Mouse (Mus musculus) neural tube, embryonic 14.5 days (tissue): ENCODE data around the gene Ptpn6. TPM values are rescaled to one million over a fixed set of nuclear protein-coding genes. Genes with fewer than 3 reads are reported as not detected.

Source experiments
- ATAC-seq: fragments of 200-750 bp; cut with Nextera tagmentation; 2 replicates; pipeline ENCODE4 v1.8.0; 2017; ENCODE audit warnings: low read depth, mild to moderate bottlenecking, moderate TSS enrichment, moderate library complexity
- H3K27ac ChIP-seq: fragments of 300-500 bp; sonication (generic); 2 replicates; pipeline ENCODE4 v1.5.1; 2014; ENCODE audit warnings: low read depth, mild to moderate bottlenecking, control low read depth, low read length, moderate library complexity, mixed read lengths
- H3K27me3 ChIP-seq: fragments of 300-500 bp; sonication (generic); 2 replicates; pipeline ENCODE4 v1.6.1; 2014; ENCODE audit warnings: low read length; ENCODE audit not compliant: control insufficient read depth, insufficient read depth
- H3K36me3 ChIP-seq: fragments of 300-500 bp; sonication (generic); 2 replicates; pipeline ENCODE4 v1.6.1; 2014; ENCODE audit warnings: low read length, mixed read lengths; ENCODE audit not compliant: control insufficient read depth, insufficient read depth
- H3K4me1 ChIP-seq: fragments of 300-500 bp; sonication (generic); 2 replicates; pipeline ENCODE4 v1.6.1; 2014; ENCODE audit warnings: low read length; ENCODE audit not compliant: control insufficient read depth, insufficient read depth
- H3K4me2 ChIP-seq: fragments of 300-500 bp; sonication (generic); 2 replicates; pipeline ENCODE4 v1.6.1; 2014; ENCODE audit warnings: mild to moderate bottlenecking, low read depth, low read length, control low read depth
- H3K4me3 ChIP-seq: fragments of 300-500 bp; sonication (generic); 2 replicates; pipeline ENCODE4 v1.5.1; 2014; ENCODE audit warnings: low read depth, low read length, control low read depth, mixed read lengths
- H3K9ac ChIP-seq: fragments of 300-500 bp; sonication (generic); replicated peaks from 2 replicates; pipeline ENCODE4 v1.6.1; 2014; ENCODE audit warnings: low read depth, mild to moderate bottlenecking, control low read depth, low read length, mixed read lengths
- H3K9me3 ChIP-seq: fragments of 300-500 bp; sonication (generic); 2 replicates; pipeline ENCODE4 v1.6.1; 2016; ENCODE audit warnings: low read length; ENCODE audit not compliant: control insufficient read depth
- WGBS: fragments of 180-500 bp; shearing (Covaris S2); extraction: QIAGEN DNeasy Blood & Tissue Kit; methylation state at CpG from one replicate; pipeline ENCODE4 v1.1.7; 2014; 5-methylcytosine and 5-hydroxymethylcytosine counted together
- polyA plus RNA-seq: library from polyadenylated mRNA; unstranded; fragments of >200 nt; fragmentation: Nextera tagmentation; extraction: Ambion mirVana; gene quantifications from 2 replicates; pipeline ENCODE4 v1.2.1, GENCODE M21; 2014

Ptpn6 gene
- polyA plus RNA-seq, 1 experiment from 2014 or later = 2.6 TPM

DNA sequence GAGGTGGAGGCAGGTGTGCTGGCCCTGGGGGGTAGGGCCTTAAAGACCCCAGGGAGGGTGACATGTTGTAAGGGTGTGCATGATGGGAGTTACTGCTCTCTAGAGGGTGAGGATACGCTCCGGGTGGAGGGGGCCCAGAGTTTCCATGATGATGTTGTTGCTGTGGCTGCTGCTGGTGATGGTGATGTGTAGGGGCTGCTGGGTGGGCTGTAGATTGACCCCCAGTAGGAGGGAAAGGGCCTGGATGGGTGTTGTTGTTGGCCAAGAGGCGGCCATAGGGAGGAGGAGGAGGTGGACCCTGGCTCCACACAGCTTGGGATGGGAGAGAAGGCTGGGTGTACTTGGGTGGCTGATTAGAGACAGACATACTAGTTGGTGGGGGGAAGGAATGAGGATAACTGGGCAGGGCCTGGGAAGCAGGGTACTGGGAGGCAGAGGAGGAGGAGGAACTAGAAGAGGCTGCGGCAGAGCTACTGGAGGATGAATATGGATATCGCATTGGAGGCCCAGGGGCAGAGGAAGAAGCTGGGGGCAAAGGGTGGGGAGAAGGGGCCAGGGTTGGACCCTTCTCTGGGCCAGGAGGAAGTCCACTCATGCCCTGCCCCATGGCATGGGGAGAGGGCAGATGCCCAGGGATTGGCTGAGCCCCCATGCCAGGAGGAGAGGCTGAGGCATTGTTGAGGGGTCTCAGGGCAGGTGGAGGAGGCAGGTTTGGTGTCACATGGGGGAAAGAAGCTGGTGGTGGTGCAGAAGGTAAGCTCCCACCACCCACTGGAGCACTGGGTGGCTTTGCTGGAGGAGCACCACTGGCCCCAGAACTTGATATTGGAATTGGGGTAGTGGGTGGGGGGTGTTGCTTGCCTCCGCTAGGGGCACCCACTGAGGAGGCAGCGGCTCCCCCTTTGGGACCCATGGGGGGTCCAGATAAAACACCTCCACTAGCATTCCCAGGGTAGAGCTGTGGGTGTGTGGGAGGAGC lies 8.4 kb upstream of the Ptpn6 start:
- H3K36me3 ChIP-seq = peaks cover 46% of the 10 kb centered on the region
- peak overlapping the region; percentile 70 for H3K9ac ChIP-seq
- peaks cover 8% of the 10 kb centered on the region for H3K4me1 ChIP-seq
- H3K4me3 ChIP-seq = peak overlapping the region; percentile 37; the same call in 1 of the 2 replicates
- H3K27ac ChIP-seq = peak overlapping the region; percentile 68
- no peaks in the 10 kb centered on the region for H3K27me3 ChIP-seq
- H3K4me2 ChIP-seq = peak overlapping the region; percentile 68
- ATAC-seq = peak; percentile 1; the same call in 1 of the 2 replicates
- WGBS = 88% methylated on average over 7 of the region's 7 CpGs
- H3K9me3 ChIP-seq = no peaks in the 10 kb centered on the region

DNA sequence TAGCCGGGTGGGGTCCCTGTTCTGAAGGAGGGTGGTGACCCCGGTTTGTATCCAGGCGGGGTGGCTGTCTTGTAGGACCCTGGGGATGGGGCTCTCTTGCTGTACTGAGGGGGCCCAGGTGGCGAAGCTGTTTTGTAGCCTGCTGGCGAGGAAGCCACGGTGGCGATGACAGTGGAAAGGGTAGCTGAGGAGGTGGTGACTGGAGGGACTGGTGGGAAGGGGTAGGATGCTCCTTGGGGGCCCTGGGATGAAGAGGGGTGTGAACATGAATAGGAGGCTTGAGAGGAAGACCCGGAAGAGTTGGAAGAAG lies 7.7 kb upstream of the Ptpn6 start:
- H3K4me1 ChIP-seq = peaks cover 12% of the 10 kb centered on the region
- peak; percentile 18 for ATAC-seq
- peak overlapping the region; percentile 68 for H3K4me2 ChIP-seq
- WGBS = 9% methylated on average over 8 of the region's 8 CpGs
- H3K27me3 ChIP-seq = no peaks in the 10 kb centered on the region
- peak overlapping the region; percentile 37 for H3K4me3 ChIP-seq
- H3K9ac ChIP-seq = peak overlapping the region; percentile 70
- no peaks in the 10 kb centered on the region for H3K9me3 ChIP-seq
- peak overlapping the region; percentile 68 for H3K27ac ChIP-seq
- H3K36me3 ChIP-seq = peaks cover 46% of the 10 kb centered on the region

DNA sequence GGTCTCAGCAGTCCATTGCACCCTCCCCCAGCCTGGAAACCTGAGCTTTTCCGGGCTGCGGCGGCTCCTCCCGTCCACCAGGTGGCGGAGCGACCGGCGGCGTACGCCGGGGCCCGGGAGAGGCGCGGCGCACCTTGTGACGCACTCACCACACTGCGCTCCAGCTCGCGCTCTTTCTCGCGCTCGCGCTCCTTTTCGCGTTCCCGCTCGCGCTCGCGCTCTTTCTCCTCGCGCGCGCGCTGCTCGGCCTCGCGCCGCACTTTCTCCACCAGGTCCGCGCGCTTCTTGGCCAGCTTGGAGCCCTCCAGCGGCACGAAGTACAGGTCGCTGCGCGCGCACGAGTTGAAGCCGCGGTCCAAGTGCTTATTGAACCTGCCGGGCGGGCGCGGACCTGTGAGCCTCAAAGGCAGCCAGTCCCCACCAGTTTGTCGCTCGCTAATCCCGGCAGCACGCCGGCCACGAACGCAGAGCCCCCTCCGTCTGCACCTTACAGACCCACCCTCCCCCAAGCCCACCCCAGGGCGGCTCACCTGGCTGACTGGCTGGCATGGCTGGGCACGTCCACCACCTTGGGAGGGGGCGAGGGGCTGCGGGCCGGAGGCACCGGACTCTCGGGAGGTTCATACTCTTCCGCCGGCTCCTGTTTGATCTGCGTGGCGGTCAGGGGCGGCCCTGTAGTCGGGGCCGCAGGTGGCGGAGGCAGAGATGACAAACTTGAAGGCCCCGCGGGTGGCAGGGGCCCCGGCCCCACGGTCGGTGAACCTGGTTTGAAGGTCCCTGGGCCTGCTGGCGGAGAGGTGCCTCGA lies 7.2 kb upstream of the Ptpn6 start:
- peaks cover 46% of the 10 kb centered on the region for H3K36me3 ChIP-seq
- under 1% methylated on average over 83 of the region's 85 CpGs for WGBS

DNA sequence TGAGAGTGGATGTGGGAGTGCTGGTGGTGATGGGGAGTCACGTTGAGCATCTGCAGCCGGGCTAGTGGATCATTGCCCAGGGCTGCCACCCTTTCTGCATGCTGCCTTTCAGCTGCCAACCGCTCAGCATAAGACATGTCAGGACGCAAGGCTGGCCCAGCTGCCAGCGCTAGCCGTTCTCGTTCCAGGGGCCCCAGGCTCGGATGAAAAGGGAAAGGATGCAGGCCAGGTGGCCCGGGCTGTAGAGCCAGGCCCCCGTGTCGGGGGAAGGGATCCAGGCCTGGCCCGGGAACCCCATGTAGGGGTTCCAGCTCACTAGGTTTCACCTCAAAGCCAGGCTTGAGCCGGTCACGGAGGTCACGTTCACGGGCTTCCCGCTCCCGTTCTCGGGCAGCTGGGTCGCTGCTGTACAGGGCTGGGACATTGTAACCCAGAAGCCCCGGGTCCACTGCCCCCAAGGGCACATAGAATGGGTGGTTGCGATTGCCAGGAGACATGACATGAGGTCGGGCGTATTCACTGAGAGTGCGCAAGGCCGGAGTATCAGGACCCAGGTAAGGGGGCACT lies 6.3 kb upstream of the Ptpn6 start:
- H3K27me3 ChIP-seq = no peaks in the 10 kb centered on the region

More for the DNA sequence above, 7.2 kb upstream of the Ptpn6 start:
- peak overlapping the region; percentile 37 for H3K4me3 ChIP-seq
- peak; percentile 83 for ATAC-seq
- H3K4me2 ChIP-seq = peak overlapping the region; percentile 68
- peak overlapping the region; percentile 68 for H3K27ac ChIP-seq
- peaks cover 12% of the 10 kb centered on the region for H3K4me1 ChIP-seq
- peak overlapping the region; percentile 70 for H3K9ac ChIP-seq
- H3K27me3 ChIP-seq = no peaks in the 10 kb centered on the region
- H3K9me3 ChIP-seq = no peaks in the 10 kb centered on the region

DNA sequence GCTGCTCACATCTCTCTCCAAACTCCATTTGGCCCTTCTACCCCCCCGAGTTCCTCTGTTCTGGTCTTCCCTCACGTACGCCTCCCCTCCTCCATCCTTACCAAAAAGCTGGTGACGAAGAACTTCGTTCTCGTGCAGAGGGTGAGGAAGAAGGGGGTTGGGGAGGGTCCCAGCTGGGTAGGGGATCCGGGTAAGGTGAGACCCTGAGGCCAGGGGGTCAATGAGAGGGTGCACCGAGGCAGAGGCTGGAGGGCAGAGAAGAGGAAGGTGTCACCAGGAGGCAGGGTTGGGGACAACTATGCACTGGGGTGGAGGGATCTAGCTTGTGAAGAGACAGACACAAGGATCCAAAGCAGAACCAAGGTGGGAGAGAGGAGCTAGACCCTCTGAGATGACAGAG lies 5.1 kb upstream of the Ptpn6 start:
- Histone ChIP-seq H3K9ac (no peak overlapping the region), H3K27me3 (no peaks in the 10 kb centered on the region), H3K4me1 (peaks cover 23% of the 10 kb centered on the region), H3K4me2 (no peak overlapping the region), H3K4me3 (no peak overlapping the region), H3K27ac (no peak overlapping the region), H3K9me3 (no peaks in the 10 kb centered on the region), H3K36me3 (peaks cover 39% of the 10 kb centered on the region)
- 96% methylated on average over 8 of the region's 8 CpGs for WGBS
- ATAC-seq = no peak

More for the DNA sequence above, 6.3 kb upstream of the Ptpn6 start:
- H3K9ac ChIP-seq = no peak overlapping the region
- H3K4me1 ChIP-seq = peaks cover 14% of the 10 kb centered on the region
- H3K36me3 ChIP-seq = peaks cover 46% of the 10 kb centered on the region
- H3K4me2 ChIP-seq = peak overlapping the region; percentile 35; the same call in 1 of the 2 replicates
- no peak overlapping the region for H3K4me3 ChIP-seq
- ATAC-seq = no peak
- peak overlapping the region; percentile 68 for H3K27ac ChIP-seq
- WGBS = 71% methylated on average over 26 of the region's 26 CpGs
- H3K9me3 ChIP-seq = no peaks in the 10 kb centered on the region

DNA sequence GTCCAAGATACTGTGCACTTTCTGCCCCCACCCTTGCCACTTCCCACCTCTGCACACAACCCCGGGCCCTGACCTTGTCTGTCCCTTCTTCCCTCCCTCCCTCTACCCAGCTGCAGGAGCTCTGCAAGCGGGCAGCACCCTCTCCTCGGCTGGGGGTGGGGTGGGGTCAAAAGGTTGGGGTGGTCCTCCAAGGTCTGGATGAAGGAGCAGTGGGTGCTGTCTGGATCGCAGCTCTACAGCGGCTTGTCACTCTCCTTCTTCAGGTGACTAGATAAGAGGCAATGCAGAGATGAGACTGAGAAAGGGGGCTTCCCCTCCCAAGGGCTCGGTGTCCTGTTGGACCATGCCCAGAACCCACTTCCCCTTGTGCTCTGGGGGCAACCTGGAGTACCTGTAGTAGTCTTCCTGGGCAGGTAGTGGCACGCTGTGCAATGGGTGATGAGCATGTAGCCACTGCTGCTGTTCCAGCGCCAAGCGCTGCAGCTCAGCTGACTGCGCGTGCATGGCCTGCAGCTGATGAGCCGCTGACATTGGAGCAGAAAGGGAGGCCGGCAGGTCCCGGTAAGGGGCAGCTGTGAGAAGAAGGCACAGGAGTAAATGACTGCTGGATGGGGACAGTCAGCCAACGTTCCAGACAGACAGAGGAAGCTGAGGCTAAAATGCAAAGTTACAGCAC lies 4.5 kb upstream of the Ptpn6 start:
- Histone ChIP-seq H3K4me1 (peaks cover 23% of the 10 kb centered on the region), H3K27ac (no peak overlapping the region)

DNA sequence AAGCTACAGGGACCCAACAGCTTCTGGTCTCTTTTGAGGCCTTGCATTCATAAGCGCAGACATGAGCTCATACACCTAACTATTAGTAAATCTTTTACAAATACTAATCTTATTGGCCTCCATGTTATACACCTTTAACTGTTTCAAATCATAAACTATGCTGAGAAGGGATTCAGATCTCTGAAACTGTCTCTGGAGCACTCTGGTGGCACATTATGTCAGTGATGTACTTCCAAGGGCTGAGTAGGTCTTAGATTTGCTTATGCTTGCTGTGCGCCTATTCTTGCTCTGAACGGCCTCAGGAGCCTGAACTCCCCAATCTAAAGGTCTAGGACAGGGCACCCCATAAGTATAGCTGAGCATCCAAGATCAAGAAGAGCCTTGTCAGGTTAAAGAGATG lies 3.3 kb upstream of the Ptpn6 start:
- peak overlapping the region; percentile 61; the same call in 1 of the 2 replicates for H3K4me3 ChIP-seq
- H3K36me3 ChIP-seq = peaks cover 23% of the 10 kb centered on the region
- no peaks in the 10 kb centered on the region for H3K27me3 ChIP-seq
- H3K4me2 ChIP-seq = peak overlapping the region; percentile 83
- no peaks in the 10 kb centered on the region for H3K9me3 ChIP-seq
- H3K27ac ChIP-seq = peak overlapping the region; percentile 99
- ATAC-seq = no peak
- peaks cover 23% of the 10 kb centered on the region for H3K4me1 ChIP-seq
- no peak overlapping the region; the same call in 1 of the 2 replicates for H3K9ac ChIP-seq
- 60% methylated on average over 3 of the region's 3 CpGs for WGBS

More for the DNA sequence above, 4.5 kb upstream of the Ptpn6 start:
- ATAC-seq = no peak
- H3K4me3 ChIP-seq = no peak overlapping the region
- H3K9me3 ChIP-seq = no peaks in the 10 kb centered on the region
- H3K4me2 ChIP-seq = no peak overlapping the region
- no peak overlapping the region for H3K9ac ChIP-seq
- H3K27me3 ChIP-seq = no peaks in the 10 kb centered on the region
- 94% methylated on average over 15 of the region's 15 CpGs for WGBS
- peaks cover 33% of the 10 kb centered on the region for H3K36me3 ChIP-seq

DNA sequence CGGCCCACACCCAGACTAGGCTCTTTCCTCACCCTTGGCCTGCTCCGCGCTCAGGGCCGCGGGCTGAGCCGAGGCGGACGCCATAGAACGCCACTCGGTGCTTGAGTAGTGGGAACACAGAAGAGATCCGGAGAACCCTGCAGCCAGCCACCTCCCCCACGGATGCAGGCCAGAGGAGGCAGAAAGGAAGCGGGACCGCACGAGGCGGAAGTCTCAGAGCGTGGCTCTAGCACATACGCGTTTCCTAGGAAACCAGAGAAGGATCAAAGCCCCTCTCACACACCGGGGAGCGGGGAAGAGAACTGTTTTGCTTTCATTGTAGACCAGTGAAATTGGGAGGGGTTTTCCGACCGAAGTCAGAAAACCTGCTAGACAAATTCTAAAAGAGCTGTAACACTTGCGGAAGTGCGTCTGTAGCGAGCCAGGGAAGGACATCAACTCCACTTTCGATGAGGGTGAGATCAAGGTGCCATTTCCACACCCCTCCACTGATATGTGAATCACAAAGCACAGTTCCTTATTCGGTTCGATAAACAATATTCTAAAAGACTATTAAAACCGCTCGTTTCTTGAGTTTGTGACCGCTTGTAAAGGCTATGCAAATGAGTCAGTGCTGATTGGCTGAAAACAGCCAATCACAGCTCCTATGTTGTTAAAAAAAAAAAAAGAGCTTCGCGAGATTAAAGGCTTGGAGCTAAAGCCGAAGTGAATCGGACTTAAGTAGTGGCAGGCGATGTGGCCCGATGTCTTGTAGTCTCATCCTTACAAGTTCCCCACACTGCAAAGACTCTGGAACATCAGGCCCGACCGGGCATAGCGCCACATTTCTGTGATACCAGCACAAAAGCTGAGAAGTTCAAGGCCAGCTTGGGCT lies 2.6 kb upstream of the Ptpn6 start, which contains the start of gene Grcc10:
TSS of gene Grcc10 (minus strand) at position 487 of the 874 bp plus-strand sequence.
- peak within 1 kb of the TSS; percentile 61 for H3K4me3 ChIP-seq

More for the DNA sequence above, 2.6 kb upstream of the Ptpn6 start, which contains the start of gene Grcc10:
- peak; percentile 80 for ATAC-seq
- H3K36me3 ChIP-seq = peaks cover 21% of the 10 kb centered on the region
- peak within 1 kb of the TSS; percentile 99 for H3K27ac ChIP-seq
- no peaks in the 10 kb centered on the region for H3K27me3 ChIP-seq
- peak within 1 kb of the TSS; percentile 86 for H3K9ac ChIP-seq
- peak within 1 kb of the TSS; percentile 83 for H3K4me2 ChIP-seq
- no peaks in the 10 kb centered on the region for H3K9me3 ChIP-seq
- peaks cover 18% of the 10 kb centered on the region for H3K4me1 ChIP-seq
- under 1% methylated on average over 41 of the region's 41 CpGs for WGBS
